Mouse (Mus musculus) liver, adult 2 months (tissue): Measurements from ENCODE around the gene Ano6. TPM values are rescaled to one million over a fixed set of nuclear protein-coding genes. Genes with fewer than 3 reads are reported as not detected.

Source experiments
- DNase-seq: peaks from one replicate; pipeline ENCODE4 v3.0.0-alpha.2; 2011; ENCODE audit warnings: low read depth, low spot score; ENCODE audit errors: extremely low read depth
- H3K27ac ChIP-seq: fragments of 200-500 bp; replicated peaks from 2 replicates; pipeline ENCODE4 v1.5.1; 2012; ENCODE audit warnings: low read depth, mild to moderate bottlenecking, control low read depth, inconsistent platforms, low read length; ENCODE audit not compliant: insufficient read depth
- H3K27me3 ChIP-seq: fragments of 200-500 bp; 2 replicates; pipeline ENCODE4 v1.6.1; 2012; ENCODE audit warnings: mild to moderate bottlenecking, moderate library complexity, low read length, inconsistent platforms; ENCODE audit not compliant: control insufficient read depth, insufficient read depth
- H3K36me3 ChIP-seq: fragments of 200-500 bp; 2 replicates; pipeline ENCODE4 v1.6.1; 2012; ENCODE audit warnings: low read length, inconsistent platforms; ENCODE audit not compliant: control insufficient read depth, insufficient read depth
- H3K4me1 ChIP-seq: fragments of 200-500 bp; 2 replicates; pipeline ENCODE4 v1.6.1; 2011; ENCODE audit warnings: low read length; ENCODE audit not compliant: control insufficient read depth, insufficient read depth
- H3K4me3 ChIP-seq: fragments of 200-500 bp; 2 replicates; pipeline ENCODE4 v1.5.1; 2011; ENCODE audit warnings: low read depth, mild to moderate bottlenecking, control low read depth, low read length, moderate library complexity; ENCODE audit not compliant: insufficient read depth
- H3K79me2 ChIP-seq: fragments of 200-500 bp; 2 replicates; pipeline ENCODE4 v1.6.1; 2012; ENCODE audit warnings: inconsistent platforms, mild to moderate bottlenecking, low read length, moderate library complexity; ENCODE audit not compliant: control insufficient read depth, insufficient read depth
- H3K9ac ChIP-seq: fragments of 200-500 bp; 2 replicates; pipeline ENCODE4 v1.6.1; 2012; ENCODE audit warnings: low read depth, mild to moderate bottlenecking, control low read depth, inconsistent platforms, low read length
- CTCF ChIP-seq: fragments of 200-500 bp; IDR thresholded peaks from 2 replicates; pipeline ENCODE4 v1.5.1; 2011; ENCODE audit warnings: low read depth, low read length, control low read depth
- POLR2A ChIP-seq: fragments of 200-500 bp; IDR thresholded peaks from 2 replicates; pipeline ENCODE4 v1.6.1; 2011; ENCODE audit warnings: low read length, control low read depth; ENCODE audit not compliant: insufficient read depth; ENCODE audit errors: extremely low read depth
- WGBS: fragments of 180-500 bp; shearing (Covaris S2); methylation state at CpG from one replicate; pipeline ENCODE4 v1.1.7; 2018; 5-methylcytosine and 5-hydroxymethylcytosine counted together
- polyA plus RNA-seq: library from polyadenylated mRNA; depleted of rRNA; stranded (reverse); fragments of >200 nt; gene quantifications from 2 replicates; pipeline ENCODE4 v1.2.3, GENCODE M21; 2012; rRNA removed
- total RNA-seq: library from RNA; depleted of rRNA; stranded (reverse); fragments of >200 nt; gene quantifications from 2 replicates; pipeline ENCODE4 v1.2.3, GENCODE M21; 2014; rRNA removed

Gene Ano6
- total RNA-seq (4.1 and 6.3 TPM in 2 replicates), polyA plus RNA-seq (1.9 and 3.3 TPM in 2 replicates)

DNA sequence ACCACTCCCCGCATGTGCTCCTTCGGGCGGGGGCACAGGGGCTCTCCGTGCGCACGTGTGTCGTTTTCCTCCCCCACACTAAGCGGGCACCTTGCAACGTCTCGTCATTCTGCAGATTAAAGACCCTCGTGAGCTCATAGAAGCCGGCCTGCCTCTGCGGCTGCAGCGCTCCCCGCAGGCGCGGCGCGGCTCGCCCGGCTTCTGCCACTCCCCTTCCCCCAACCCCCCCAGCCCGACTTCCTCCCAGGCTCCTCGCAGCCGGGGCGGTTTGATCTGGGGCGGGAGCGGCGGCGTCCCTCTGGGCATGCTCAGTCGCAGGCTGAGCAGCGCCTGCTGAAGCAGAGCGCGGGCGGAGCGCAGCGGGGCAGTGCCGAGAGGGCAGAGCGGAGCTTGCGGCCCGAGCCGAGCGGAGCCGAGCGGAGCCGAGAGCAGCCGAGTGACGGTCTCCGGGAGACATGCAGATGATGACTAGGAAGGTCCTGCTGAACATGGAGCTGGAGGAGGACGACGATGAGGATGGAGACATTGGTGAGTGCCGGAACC, at the start of gene Ano6:
Gene Ano6, plus strand, starts transcription at position 315 of the 543 bp plus-strand sequence.
- Histone ChIP-seq H3K4me1 (no peaks in the 10 kb centered on the region), H3K79me2 (peaks cover 7% of the 10 kb centered on the region; the same call in 1 of the 2 replicates), H3K4me3 (peak within 1 kb of the TSS; percentile 73), H3K9ac (peak within 1 kb of the TSS; percentile 89), H3K27me3 (no peaks in the 10 kb centered on the region), H3K27ac (peak within 1 kb of the TSS; percentile 44), H3K36me3 (no peaks in the 10 kb centered on the region)
- under 1% methylated on average over 51 of the region's 51 CpGs for WGBS
- TF ChIP-seq CTCF (no peak), POLR2A (0 out of 2 replicates have a peak, but pooled peaks have one; percentile 35)
- peak; percentile 75 for DNase-seq

DNA sequence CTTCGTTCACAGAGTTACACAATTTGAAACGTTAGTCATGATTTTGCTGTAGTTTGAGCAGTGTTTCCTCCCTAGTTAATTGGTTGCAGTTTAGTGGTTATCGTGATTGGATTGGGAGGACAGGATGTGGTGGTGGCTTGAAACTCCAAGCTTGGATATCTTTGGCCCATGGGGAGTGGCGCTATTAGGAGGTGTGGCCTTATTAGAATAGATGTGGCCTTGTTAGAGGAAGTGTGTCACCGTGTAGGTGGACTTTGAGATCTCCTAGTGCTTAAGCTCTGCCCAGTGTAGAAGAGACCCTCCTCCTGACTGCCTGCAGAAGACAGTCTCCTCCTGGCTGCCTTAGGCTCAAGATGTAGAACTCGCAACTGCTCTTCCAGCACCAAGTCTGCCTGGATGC, 47.7 kb upstream of the Ano6 start:
- Histone ChIP-seq H3K79me2 (no peaks in the 10 kb centered on the region), H3K27me3 (no peaks in the 10 kb centered on the region), H3K4me3 (no peak overlapping the region), H3K4me1 (peaks cover 8% of the 10 kb centered on the region), H3K36me3 (no peaks in the 10 kb centered on the region), H3K9ac (no peak overlapping the region), H3K27ac (no peak overlapping the region)
- WGBS = 73% methylated on average over 6 of the region's 6 CpGs
- DNase-seq = peak; percentile 52
- no peak for TF ChIP-seq POLR2A
- TF ChIP-seq CTCF = no peak

DNA sequence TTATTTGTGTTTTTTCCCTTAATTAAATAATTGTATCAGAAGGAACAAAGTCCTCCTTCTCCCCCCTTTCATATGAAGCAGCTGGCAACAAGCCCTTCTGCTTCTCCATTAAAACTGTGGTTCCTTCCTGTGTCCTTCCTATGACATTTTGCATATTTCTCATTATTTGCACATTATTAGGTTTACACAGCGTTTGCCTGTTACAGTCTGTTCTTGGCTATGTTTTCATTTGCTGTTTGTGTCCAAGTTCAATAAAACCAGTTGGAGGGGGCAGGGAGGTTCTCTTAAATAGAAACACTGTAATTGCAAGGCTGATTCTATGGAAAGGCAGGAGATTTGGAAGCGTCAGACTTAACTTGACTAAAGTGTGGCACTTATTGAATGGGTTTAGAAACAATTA, 46.8 kb upstream of the Ano6 start:
- no peak overlapping the region for H3K4me3 ChIP-seq
- 21% methylated on average over 2 of the region's 2 CpGs for WGBS
- peak overlapping the region; percentile 60 for H3K27ac ChIP-seq

DNA sequence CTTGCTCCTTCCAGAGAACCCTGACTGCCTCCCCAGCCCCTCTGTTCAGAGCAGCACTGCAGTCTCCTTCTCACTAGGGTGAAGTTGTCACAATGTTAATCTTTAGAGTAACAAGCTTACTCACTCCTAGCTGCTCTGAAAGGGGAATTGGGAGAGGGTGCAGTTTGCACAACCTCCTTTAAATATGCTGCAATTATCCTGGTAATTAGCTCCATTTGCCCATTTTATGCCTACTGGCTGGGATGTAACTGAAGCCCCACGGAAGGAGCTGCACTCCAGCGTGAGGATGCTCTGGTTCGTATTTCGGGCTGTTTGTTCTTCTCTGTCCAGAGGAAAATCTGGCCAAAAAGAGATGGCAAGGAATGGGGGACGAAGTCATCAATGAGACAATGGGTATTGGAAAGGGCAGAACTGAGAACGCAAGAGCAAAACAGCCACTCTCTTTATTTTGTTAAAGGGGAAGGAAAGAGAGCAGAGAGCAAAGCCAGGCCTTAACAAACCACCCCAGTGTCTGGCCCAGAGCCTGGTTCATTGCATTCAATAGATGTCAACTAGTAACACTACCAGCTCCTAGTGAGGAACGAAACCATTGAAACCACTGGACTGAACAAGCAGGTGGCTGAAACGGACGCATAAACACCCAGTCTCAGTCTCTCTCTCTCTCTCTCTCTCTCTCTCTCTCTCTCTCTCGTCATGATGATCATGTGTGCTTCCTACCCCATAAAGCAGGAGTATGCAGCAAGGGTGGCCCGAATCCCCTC, 45.1 kb upstream of the Ano6 start:
- Histone ChIP-seq H3K9ac (no peak overlapping the region), H3K27me3 (no peaks in the 10 kb centered on the region), H3K36me3 (no peaks in the 10 kb centered on the region), H3K27ac (no peak overlapping the region), H3K79me2 (no peaks in the 10 kb centered on the region), H3K4me1 (peaks cover 13% of the 10 kb centered on the region), H3K4me3 (no peak overlapping the region)
- no peak for DNase-seq
- no peak for TF ChIP-seq POLR2A
- no peak for TF ChIP-seq CTCF
- 79% methylated on average over 11 of the region's 11 CpGs for WGBS

More for the DNA sequence above, 46.8 kb upstream of the Ano6 start:
- peak; percentile 91 for DNase-seq
- Histone ChIP-seq H3K79me2 (no peaks in the 10 kb centered on the region), H3K27me3 (no peaks in the 10 kb centered on the region), H3K4me1 (peaks cover 8% of the 10 kb centered on the region), H3K9ac (no peak overlapping the region), H3K36me3 (no peaks in the 10 kb centered on the region)
- no peak for TF ChIP-seq CTCF
- no peak for TF ChIP-seq POLR2A

DNA sequence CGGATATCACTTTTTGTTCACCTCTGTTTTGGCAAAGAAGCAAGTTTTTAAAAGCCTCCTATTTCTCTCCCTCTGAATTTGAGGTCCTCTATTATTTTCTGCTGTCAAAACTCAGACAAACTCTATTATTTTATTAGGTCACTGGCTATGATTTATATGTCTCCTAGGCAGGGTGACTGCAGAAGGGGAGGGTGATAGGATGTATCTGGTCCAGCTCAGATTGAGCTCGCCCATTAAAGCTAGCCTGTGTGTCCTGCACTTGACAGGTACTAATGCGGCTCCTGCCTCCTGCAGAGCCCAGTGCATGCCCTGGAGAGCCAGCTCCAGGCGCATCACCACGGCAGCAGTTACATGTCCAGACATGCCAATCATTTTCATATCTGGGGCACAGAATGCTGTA, 44.1 kb upstream of the Ano6 start:
- no peaks in the 10 kb centered on the region for H3K27me3 ChIP-seq
- no peak for TF ChIP-seq CTCF
- TF ChIP-seq POLR2A = no peak

More for the DNA sequence above, 44.1 kb upstream of the Ano6 start:
- H3K4me3 ChIP-seq = no peak overlapping the region
- no peak for DNase-seq
- H3K36me3 ChIP-seq = no peaks in the 10 kb centered on the region
- H3K4me1 ChIP-seq = peaks cover 13% of the 10 kb centered on the region
- no peak overlapping the region for H3K27ac ChIP-seq
- 91% methylated on average over 5 of the region's 5 CpGs for WGBS
- H3K79me2 ChIP-seq = no peaks in the 10 kb centered on the region
- no peak overlapping the region for H3K9ac ChIP-seq
